Mouse (Mus musculus) ovary, postnatal 14 days (tissue): ENCODE measurements around the gene Itgb1.

Experiments used
- DNase-seq: peaks from one replicate; pipeline ENCODE4 v3.0.0; 2022; ENCODE audit warnings: low spot score

Gene Itgb1

GRCm38 (mm10) chr8:128685507-128686428, at the start of gene Itgb1:
Itgb1 (plus strand) TSS chr8:128685654.
- DNase-seq, result peak; percentile 91

- no peak for DNase-seq
Observed at GRCm38 (mm10) chr8:128643104-128643503, 42.4 kb upstream of the Itgb1 start.

- DNase-seq, result no peak
Observed at GRCm38 (mm10) chr8:128645452-128645851, 40.0 kb upstream of the Itgb1 start.

GRCm38 (mm10) chr8:128646456-128646855, 39.0 kb upstream of the Itgb1 start:
- DNase-seq, result no peak

- DNase-seq, result no peak
Observed at GRCm38 (mm10) chr8:128648071-128648470, 37.4 kb upstream of the Itgb1 start.

- no peak for DNase-seq
Observed at GRCm38 (mm10) chr8:128650331-128650855, 35.1 kb upstream of the Itgb1 start.

- peak; percentile 38 for DNase-seq
Observed at GRCm38 (mm10) chr8:128652399-128653109, 32.9 kb upstream of the Itgb1 start.

GRCm38 (mm10) chr8:128653642-128654364, 31.7 kb upstream of the Itgb1 start:
- DNase-seq, result no peak

- peak; percentile 45 for DNase-seq
Observed at GRCm38 (mm10) chr8:128654365-128655099, 30.9 kb upstream of the Itgb1 start.

- DNase-seq, result no peak
Observed at GRCm38 (mm10) chr8:128662144-128662543, 23.3 kb upstream of the Itgb1 start.

- DNase-seq, result no peak
Observed at GRCm38 (mm10) chr8:128662696-128663095, 22.8 kb upstream of the Itgb1 start.

- DNase-seq, result no peak
Observed at GRCm38 (mm10) chr8:128663106-128663505, 22.3 kb upstream of the Itgb1 start.

GRCm38 (mm10) chr8:128666576-128667263, 18.7 kb upstream of the Itgb1 start:
- DNase-seq, result no peak

GRCm38 (mm10) chr8:128671813-128672212, 13.6 kb upstream of the Itgb1 start:
- no peak for DNase-seq

GRCm38 (mm10) chr8:128672441-128672840, 13.0 kb upstream of the Itgb1 start:
- no peak for DNase-seq

- no peak for DNase-seq
Observed at GRCm38 (mm10) chr8:128672950-128673349, 12.5 kb upstream of the Itgb1 start.

- DNase-seq, result no peak
Observed at GRCm38 (mm10) chr8:128675848-128676629, 9.4 kb upstream of the Itgb1 start.

- DNase-seq, result no peak
Observed at GRCm38 (mm10) chr8:128679909-128680308, 5.5 kb upstream of the Itgb1 start.

- DNase-seq, result no peak
Observed at GRCm38 (mm10) chr8:128680548-128681325, 4.7 kb upstream of the Itgb1 start.
